Mouse (Mus musculus) embryonic fibroblast, embryonic 13.5 days (primary cell): Measurements from ENCODE around the gene Mrnip.

Experiments
- CTCF ChIP-seq: IDR thresholded peaks from 2 replicates; pipeline ENCODE4 v1.5.1; 2011; ENCODE audit warnings: mild to moderate bottlenecking, control low read depth, low read length, moderate library complexity, borderline replicate concordance; ENCODE audit not compliant: insufficient read depth
- POLR2A ChIP-seq: IDR thresholded peaks from 2 replicates; pipeline ENCODE4 v1.6.1; 2011; ENCODE audit warnings: low read depth, mild to moderate bottlenecking, control low read depth, low read length, moderate library complexity

- no peak for TF ChIP-seq CTCF
- TF ChIP-seq POLR2A: no peak
These were observed 2.1 kb downstream of the Mrnip start for GRCm38 (mm10) chr11:50176351-50176750.
